Mouse (Mus musculus): ENCODE measurements around the gene Slc6a9. TPM values are rescaled to one million over a fixed set of nuclear protein-coding genes. Genes with fewer than 3 reads are reported as not detected.

Gene Slc6a9
- polyA plus RNA-seq, 2 experiments, result 31.5 to 56.3 TPM

DNA sequence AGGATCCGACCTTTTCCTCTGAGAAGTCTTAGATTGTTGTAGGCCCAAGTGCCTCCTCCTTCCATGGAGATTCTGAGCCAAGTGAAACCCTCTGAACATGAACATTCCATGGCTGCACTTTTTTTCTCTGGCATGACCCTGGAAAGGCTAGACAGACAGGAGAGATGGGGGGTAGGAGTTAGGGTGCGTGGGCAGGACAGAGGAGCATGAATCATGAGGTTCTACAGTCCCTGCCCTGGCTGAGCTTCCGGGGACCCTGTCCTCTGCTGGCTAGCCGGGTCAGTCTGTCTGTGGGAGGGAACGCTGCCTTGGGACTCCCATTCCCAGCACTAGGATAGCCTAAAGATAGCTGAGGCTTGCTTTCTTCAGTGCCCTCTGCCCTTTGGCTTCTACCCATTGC lies 10.2 kb downstream of the Slc6a9 start:
- Histone ChIP-seq H3K27me3 (ENCODE audit: control insufficient read depth, insufficient read depth, low read length) (no peaks in the 10 kb centered on the region), H3K4me1 (replicated peaks; ENCODE audit: control insufficient read depth in 2 of 2, insufficient read depth in 2 of 2, low read length in 1 of 2) (peaks cover 2 to 3% of the 10 kb centered on the region in 2 experiments; a peak in 2 of 4 replicates), H3K9ac (replicated peaks) (no peak overlapping the region), H3K4me3 (ENCODE audit: insufficient read depth in 1 of 2, low read depth in 2 of 2, low read length in 2 of 2) (no peak overlapping the region), H3K9me3 (ENCODE audit: control insufficient read depth, low read length) (no peaks in the 10 kb centered on the region), H3K36me3 (replicated peaks; ENCODE audit: control insufficient read depth, insufficient read depth, low read depth) (peaks cover 96% of the 10 kb centered on the region), H3K4me2 (ENCODE audit: low read depth) (no peak overlapping the region), H3K27ac (no peak overlapping the region)
- ATAC-seq (ENCODE audit: insufficient read depth), result no peak
- WGBS (ENCODE audit: insufficient replicate concordance), result 88% methylated on average over 5 of the region's 5 CpGs
- no peak for DNase-seq (ENCODE audit: low read depth in 3 of 3, low spot score in 3 of 3)
- TF ChIP-seq EP300 (IDR thresholded peaks at IDR 0.05; ENCODE audit: low read depth), result no peak
- no peak for TF ChIP-seq CTCF (IDR thresholded peaks at IDR 0.05; ENCODE audit: low read depth)

DNA sequence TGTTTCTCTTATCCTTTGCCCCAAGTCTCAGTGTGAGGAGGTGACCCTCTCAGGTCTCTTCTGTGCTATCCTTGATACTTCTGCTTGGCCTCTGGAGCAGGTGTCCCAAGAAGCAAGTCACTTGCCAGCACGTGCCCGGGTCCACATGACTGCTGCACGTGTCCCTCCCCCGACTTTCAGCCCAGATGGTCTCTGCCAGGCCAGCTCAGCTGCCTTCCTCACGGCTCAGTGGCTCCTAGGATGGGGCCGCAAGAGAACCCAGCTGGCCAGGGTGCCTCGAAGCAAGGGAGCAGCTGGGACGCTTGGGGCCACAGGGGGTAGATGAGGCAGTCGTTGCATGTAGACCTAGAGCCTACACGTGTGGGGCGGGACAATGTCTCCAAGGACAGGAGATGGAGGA lies 11.0 kb downstream of the Slc6a9 start:
- no peaks in the 10 kb centered on the region for H3K27me3 ChIP-seq (ENCODE audit: control insufficient read depth, insufficient read depth, low read length)
- H3K4me2 ChIP-seq (ENCODE audit: low read depth), result no peak overlapping the region
- peaks cover 94% of the 10 kb centered on the region for H3K36me3 ChIP-seq (replicated peaks; ENCODE audit: control insufficient read depth, insufficient read depth, low read depth)
- 86% methylated on average over 11 of the region's 11 CpGs for WGBS (ENCODE audit: insufficient replicate concordance)
- H3K4me1 ChIP-seq (replicated peaks; ENCODE audit: control insufficient read depth in 2 of 2, insufficient read depth in 2 of 2, low read length in 1 of 2), result peaks cover 0 to 2% of the 10 kb centered on the region in 2 experiments; a peak in 1 of 4 replicates
- no peak for ATAC-seq (ENCODE audit: insufficient read depth)
- H3K9ac ChIP-seq (replicated peaks), result no peak overlapping the region
- H3K4me3 ChIP-seq (ENCODE audit: insufficient read depth in 1 of 2, low read depth in 2 of 2, low read length in 2 of 2), result no peak overlapping the region
- H3K27ac ChIP-seq, result no peak overlapping the region
- DNase-seq (ENCODE audit: low read depth in 3 of 3, low spot score in 3 of 3), result no peak
- H3K9me3 ChIP-seq (ENCODE audit: control insufficient read depth, low read length), result no peaks in the 10 kb centered on the region
- TF ChIP-seq CTCF (IDR thresholded peaks at IDR 0.05; ENCODE audit: low read depth) (no peak), EP300 (IDR thresholded peaks at IDR 0.05; ENCODE audit: low read depth) (no peak)

DNA sequence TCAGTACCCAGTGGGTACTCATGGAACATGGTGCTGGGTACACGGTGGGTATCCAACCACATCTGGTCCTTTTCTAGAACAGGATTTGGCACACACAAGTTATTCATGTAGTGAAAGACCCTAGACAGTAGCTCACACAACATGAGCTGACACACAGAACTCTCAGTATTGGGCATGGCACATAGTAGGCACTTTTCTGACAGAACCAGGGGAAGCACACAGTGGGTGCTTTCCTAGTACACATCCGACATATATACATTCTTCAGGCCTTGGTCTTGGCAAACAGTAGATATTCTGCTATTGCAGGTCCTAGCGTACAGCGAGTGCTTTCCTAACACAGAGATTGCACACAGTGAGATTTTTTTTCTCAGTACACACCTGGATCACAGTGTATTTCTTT lies 12.0 kb downstream of the Slc6a9 start:
- Histone ChIP-seq H3K9ac (replicated peaks) (no peak overlapping the region), H3K4me1 (replicated peaks; ENCODE audit: control insufficient read depth in 2 of 2, insufficient read depth in 2 of 2, low read length in 1 of 2) (no peaks in the 10 kb centered on the region), H3K4me2 (ENCODE audit: low read depth) (no peak overlapping the region), H3K4me3 (ENCODE audit: insufficient read depth in 1 of 2, low read depth in 2 of 2, low read length in 2 of 2) (no peak overlapping the region), H3K9me3 (ENCODE audit: control insufficient read depth, low read length) (no peaks in the 10 kb centered on the region), H3K36me3 (replicated peaks; ENCODE audit: control insufficient read depth, insufficient read depth, low read depth) (peaks cover 93% of the 10 kb centered on the region), H3K27ac (no peak overlapping the region), H3K27me3 (ENCODE audit: control insufficient read depth, insufficient read depth, low read length) (no peaks in the 10 kb centered on the region)
- TF ChIP-seq CTCF (IDR thresholded peaks at IDR 0.05; ENCODE audit: low read depth) (no peak), EP300 (IDR thresholded peaks at IDR 0.05; ENCODE audit: low read depth) (no peak)
- WGBS (ENCODE audit: insufficient replicate concordance), result 95% methylated on average over 4 of the region's 4 CpGs
- ATAC-seq (ENCODE audit: insufficient read depth), result no peak
- DNase-seq (ENCODE audit: low read depth in 3 of 3, low spot score in 3 of 3), result no peak

DNA sequence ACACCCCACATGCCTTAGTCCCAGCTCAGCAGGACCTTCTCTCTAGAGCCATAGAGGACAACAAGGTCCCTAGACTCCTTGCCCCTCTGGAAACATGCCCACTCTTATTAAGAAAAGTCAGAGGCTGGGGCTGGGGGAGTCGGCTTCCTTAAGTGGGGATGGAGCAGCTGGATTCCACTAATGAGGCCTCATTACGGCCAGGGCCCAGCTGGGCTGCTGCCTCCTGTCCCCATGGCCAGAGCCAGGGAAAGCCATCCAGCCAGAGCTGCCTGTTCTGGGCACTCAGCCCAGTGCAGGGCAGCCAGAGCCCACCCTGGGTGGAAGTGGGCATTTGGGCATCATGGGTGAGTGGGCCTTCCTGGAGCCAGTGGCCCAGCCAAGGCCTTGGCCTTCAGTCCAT lies 12.7 kb downstream of the Slc6a9 start:
- no peak for ATAC-seq (ENCODE audit: insufficient read depth)
- 93% methylated on average over 2 of the region's 2 CpGs for WGBS (ENCODE audit: insufficient replicate concordance)
- no peak overlapping the region for H3K4me2 ChIP-seq (ENCODE audit: low read depth)
- no peak overlapping the region for H3K9ac ChIP-seq (replicated peaks)
- H3K4me1 ChIP-seq (replicated peaks; ENCODE audit: control insufficient read depth in 2 of 2, insufficient read depth in 2 of 2, low read length in 1 of 2), result no peaks in the 10 kb centered on the region
- no peak overlapping the region for H3K4me3 ChIP-seq (ENCODE audit: insufficient read depth in 1 of 2, low read depth in 2 of 2, low read length in 2 of 2)
- no peak for DNase-seq (ENCODE audit: low read depth in 3 of 3, low spot score in 3 of 3)
- no peaks in the 10 kb centered on the region for H3K27me3 ChIP-seq (ENCODE audit: control insufficient read depth, insufficient read depth, low read length)
- no peak overlapping the region; the same call in 1 of the 2 replicates for H3K27ac ChIP-seq
- no peaks in the 10 kb centered on the region for H3K9me3 ChIP-seq (ENCODE audit: control insufficient read depth, low read length)
- H3K36me3 ChIP-seq (replicated peaks; ENCODE audit: control insufficient read depth, insufficient read depth, low read depth), result peaks cover 94% of the 10 kb centered on the region
- TF ChIP-seq CTCF (IDR thresholded peaks at IDR 0.05; ENCODE audit: low read depth) (no peak), EP300 (IDR thresholded peaks at IDR 0.05; ENCODE audit: low read depth) (no peak)

DNA sequence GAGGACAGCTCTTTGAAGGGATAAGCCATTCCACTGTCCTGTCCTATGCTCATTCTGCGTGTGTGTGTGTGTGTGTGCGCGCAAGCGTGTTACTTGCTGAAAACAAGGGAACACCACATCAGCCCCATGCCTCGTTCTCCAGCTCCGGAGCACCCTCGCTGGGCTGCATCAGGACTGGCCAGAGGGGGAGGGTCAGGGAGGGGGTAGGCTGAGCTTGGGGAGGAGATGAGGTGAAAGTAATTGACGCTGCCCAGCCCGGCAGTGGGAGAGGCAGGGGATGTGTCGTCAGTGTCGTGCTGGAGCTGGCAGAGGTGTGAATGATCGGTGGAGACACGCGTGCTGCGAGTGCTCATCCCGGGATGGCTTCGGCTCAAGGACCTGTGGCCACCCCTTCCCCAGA lies 14.8 kb downstream of the Slc6a9 start:
- Histone ChIP-seq H3K4me1 (replicated peaks; ENCODE audit: control insufficient read depth in 2 of 2, insufficient read depth in 2 of 2, low read length in 1 of 2) (peaks cover 0 to 4% of the 10 kb centered on the region in 2 experiments; a peak in 1 of 4 replicates), H3K9me3 (ENCODE audit: control insufficient read depth, low read length) (no peaks in the 10 kb centered on the region), H3K27ac (no peak overlapping the region), H3K4me2 (ENCODE audit: low read depth) (no peak overlapping the region), H3K9ac (replicated peaks) (no peak overlapping the region), H3K4me3 (ENCODE audit: insufficient read depth in 1 of 2, low read depth in 2 of 2, low read length in 2 of 2) (no peak overlapping the region), H3K36me3 (replicated peaks; ENCODE audit: control insufficient read depth, insufficient read depth, low read depth) (peaks cover 93% of the 10 kb centered on the region), H3K27me3 (ENCODE audit: control insufficient read depth, insufficient read depth, low read length) (no peaks in the 10 kb centered on the region)
- WGBS (ENCODE audit: insufficient replicate concordance), result 72% methylated on average over 17 of the region's 17 CpGs
- no peak for TF ChIP-seq EP300 (IDR thresholded peaks at IDR 0.05; ENCODE audit: low read depth)
- TF ChIP-seq CTCF (IDR thresholded peaks at IDR 0.05; ENCODE audit: low read depth), result no peak
- ATAC-seq (ENCODE audit: insufficient read depth), result no peak
- DNase-seq (ENCODE audit: low read depth in 3 of 3, low spot score in 3 of 3), result no peak
